Mouse (Mus musculus): ENCODE data around the gene Flt3l.

GRCm38 (mm10) chr7:45168656-45169055 lies 32.4 kb upstream of the Flt3l start:
- TF ChIP-seq POLR2A (IDR thresholded peaks at IDR 0.05; ENCODE audit: borderline replicate concordance, extremely low read depth, low read depth, low read length) (no peak), CTCF (IDR thresholded peaks at IDR 0.05; ENCODE audit: insufficient read depth, low read length) (no peak)
